Mouse (Mus musculus) cerebellum, adult 18-20 months (tissue): ENCODE measurements around the gene Nradd.

Experiments
- DNase-seq, 2 experiments: peaks; one replicate each; pipeline ENCODE4 v3.0.0; 2021

The Nradd gene

GRCm38 (mm10) chr9:110652963-110653654 lies 28.9 kb upstream of the Nradd start:
- no peak for DNase-seq

- DNase-seq: no peak
These were observed 27.9 kb upstream of the Nradd start for GRCm38 (mm10) chr9:110651931-110652722.

- no peak for DNase-seq
These were observed 25.5 kb upstream of the Nradd start for GRCm38 (mm10) chr9:110649775-110650174.

- DNase-seq: no peak
These were observed 21.0 kb upstream of the Nradd start for GRCm38 (mm10) chr9:110645219-110645618.

- no peak for DNase-seq
These were observed 20.0 kb upstream of the Nradd start for GRCm38 (mm10) chr9:110644295-110644694.

- DNase-seq: no peak
These were observed 19.5 kb upstream of the Nradd start for GRCm38 (mm10) chr9:110643787-110644186.

- DNase-seq: no peak
These were observed 18.7 kb upstream of the Nradd start for GRCm38 (mm10) chr9:110642812-110643524.

- no peak for DNase-seq
These were observed 16.8 kb upstream of the Nradd start for GRCm38 (mm10) chr9:110641006-110641405.

GRCm38 (mm10) chr9:110638611-110639021 lies 14.4 kb upstream of the Nradd start:
- peak; percentile 56 to 61 for DNase-seq

- peak; percentile 84 to 94 for DNase-seq
These were observed 11.0 kb upstream of the Nradd start for GRCm38 (mm10) chr9:110635225-110635624.

- no peak for DNase-seq
These were observed 9.6 kb upstream of the Nradd start for GRCm38 (mm10) chr9:110633882-110634281.

GRCm38 (mm10) chr9:110632671-110633070 lies 8.4 kb upstream of the Nradd start:
- DNase-seq: no peak

- no peak for DNase-seq
These were observed 7.5 kb upstream of the Nradd start for GRCm38 (mm10) chr9:110631651-110632275.

GRCm38 (mm10) chr9:110631191-110631590 lies 6.9 kb upstream of the Nradd start:
- peak in 1 of 2 experiments; percentile 59 for DNase-seq

GRCm38 (mm10) chr9:110630171-110630570 lies 5.9 kb upstream of the Nradd start:
- DNase-seq: no peak

- DNase-seq: no peak
These were observed 1.2 kb upstream of the Nradd start for GRCm38 (mm10) chr9:110625350-110625908.

- no peak for DNase-seq
These were observed 646 bp downstream of the Nradd start for GRCm38 (mm10) chr9:110623416-110624195.

GRCm38 (mm10) chr9:110622621-110623219 lies 1.5 kb downstream of the Nradd start:
- DNase-seq: no peak

GRCm38 (mm10) chr9:110620685-110621084 lies 3.6 kb downstream of the Nradd start:
- no peak for DNase-seq

GRCm38 (mm10) chr9:110620180-110620579 lies 4.1 kb downstream of the Nradd start:
- no peak for DNase-seq

- DNase-seq: no peak
These were observed 7.2 kb downstream of the Nradd start for GRCm38 (mm10) chr9:110617081-110617480.
